Mouse (Mus musculus): ENCODE data around the gene Wdr25. TPM values are rescaled to one million over a fixed set of nuclear protein-coding genes. Genes with fewer than 3 reads are reported as not detected.
A peak's percentile ranks its signal among the peaks of the same experiment; 100 is the strongest.

Gene Wdr25
- polyA plus RNA-seq, 1 experiment from 2014 or later = 8.6 TPM

- Histone ChIP-seq H3K9me3 (ENCODE audit: control insufficient read depth, low read length) (no peaks in the 10 kb centered on the region), H3K4me1 (replicated peaks; ENCODE audit: control insufficient read depth, insufficient read depth, low read length) (peaks cover 47% of the 10 kb centered on the region), H3K36me3 (ENCODE audit: control insufficient read depth, insufficient read depth) (no peaks in the 10 kb centered on the region), H3K4me2 (ENCODE audit: low read length) (peak overlapping the region; percentile 63), H3K4me3 (replicated peaks; ENCODE audit: low read length) (peak overlapping the region; percentile 33), H3K27me3 (replicated peaks; ENCODE audit: control insufficient read depth, insufficient read depth, low read length) (peaks cover 12% of the 10 kb centered on the region), H3K27ac (ENCODE audit: low read length) (peak overlapping the region; percentile 41; the same call in 1 of the 2 replicates), H3K9ac (replicated peaks; ENCODE audit: low read depth, low read length) (0 out of 2 replicates have a peak overlapping the region, but pooled peaks have one; percentile 10)
- under 1% methylated on average over 23 of the region's 23 CpGs for WGBS
- peak; percentile 53; the same call in 1 of the 2 replicates for ATAC-seq
Observed at GRCm38 (mm10) chr12:108958991-108959638, 65.7 kb downstream of the Wdr25 start.

- peak; percentile 57 for ATAC-seq
- WGBS = 7% methylated on average over 12 of the region's 12 CpGs
- H3K4me3 ChIP-seq (replicated peaks; ENCODE audit: low read length) = peak overlapping the region; percentile 33
- H3K9me3 ChIP-seq (ENCODE audit: control insufficient read depth, low read length) = no peaks in the 10 kb centered on the region
- H3K4me1 ChIP-seq (replicated peaks; ENCODE audit: control insufficient read depth, insufficient read depth, low read length) = peaks cover 41% of the 10 kb centered on the region
- H3K4me2 ChIP-seq (ENCODE audit: low read length) = peak overlapping the region; percentile 63
- H3K9ac ChIP-seq (replicated peaks; ENCODE audit: low read depth, low read length) = peak overlapping the region; percentile 10; the same call in 1 of the 2 replicates
- no peaks in the 10 kb centered on the region for H3K36me3 ChIP-seq (ENCODE audit: control insufficient read depth, insufficient read depth)
- H3K27ac ChIP-seq (ENCODE audit: low read length) = peak overlapping the region; percentile 41; the same call in 1 of the 2 replicates
- peaks cover 12% of the 10 kb centered on the region for H3K27me3 ChIP-seq (replicated peaks; ENCODE audit: control insufficient read depth, insufficient read depth, low read length)
Observed at GRCm38 (mm10) chr12:108959639-108960219, 66.3 kb downstream of the Wdr25 start.

GRCm38 (mm10) chr12:108960225-108960624, 66.8 kb downstream of the Wdr25 start:
- Histone ChIP-seq H3K27ac (ENCODE audit: low read length) (no peak overlapping the region), H3K9ac (replicated peaks; ENCODE audit: low read depth, low read length) (no peak overlapping the region; the same call in 1 of the 2 replicates), H3K4me3 (replicated peaks; ENCODE audit: low read length) (no peak overlapping the region), H3K4me1 (replicated peaks; ENCODE audit: control insufficient read depth, insufficient read depth, low read length) (peaks cover 41% of the 10 kb centered on the region), H3K4me2 (ENCODE audit: low read length) (0 out of 2 replicates have a peak overlapping the region, but pooled peaks have one; percentile 12), H3K36me3 (ENCODE audit: control insufficient read depth, insufficient read depth) (no peaks in the 10 kb centered on the region), H3K27me3 (replicated peaks; ENCODE audit: control insufficient read depth, insufficient read depth, low read length) (peaks cover 12% of the 10 kb centered on the region), H3K9me3 (ENCODE audit: control insufficient read depth, low read length) (no peaks in the 10 kb centered on the region)
- ATAC-seq = peak; percentile 63
- WGBS = 16% methylated on average over 10 of the region's 10 CpGs

- no peak for ATAC-seq
- Histone ChIP-seq H3K27me3 (replicated peaks; ENCODE audit: control insufficient read depth, insufficient read depth, low read length) (no peaks in the 10 kb centered on the region), H3K9ac (replicated peaks; ENCODE audit: low read depth, low read length) (no peak overlapping the region), H3K36me3 (ENCODE audit: control insufficient read depth, insufficient read depth) (no peaks in the 10 kb centered on the region), H3K9me3 (ENCODE audit: control insufficient read depth, low read length) (no peaks in the 10 kb centered on the region), H3K4me3 (replicated peaks; ENCODE audit: low read length) (no peak overlapping the region), H3K27ac (ENCODE audit: low read length) (no peak overlapping the region), H3K4me2 (ENCODE audit: low read length) (no peak overlapping the region), H3K4me1 (replicated peaks; ENCODE audit: control insufficient read depth, insufficient read depth, low read length) (peaks cover 6% of the 10 kb centered on the region)
- WGBS = 85% methylated on average over 4 of the region's 4 CpGs
Observed at GRCm38 (mm10) chr12:108967631-108968030, 74.2 kb downstream of the Wdr25 start.

- H3K4me1 ChIP-seq (replicated peaks; ENCODE audit: control insufficient read depth, insufficient read depth, low read length) = peaks cover 2% of the 10 kb centered on the region; the same call in 1 of the 2 replicates
- H3K9ac ChIP-seq (replicated peaks; ENCODE audit: low read depth, low read length) = no peak overlapping the region
- no peaks in the 10 kb centered on the region for H3K36me3 ChIP-seq (ENCODE audit: control insufficient read depth, insufficient read depth)
- H3K4me3 ChIP-seq (replicated peaks; ENCODE audit: low read length) = no peak overlapping the region
- no peaks in the 10 kb centered on the region for H3K9me3 ChIP-seq (ENCODE audit: control insufficient read depth, low read length)
- H3K27ac ChIP-seq (ENCODE audit: low read length) = no peak overlapping the region
- no peak overlapping the region for H3K4me2 ChIP-seq (ENCODE audit: low read length)
- H3K27me3 ChIP-seq (replicated peaks; ENCODE audit: control insufficient read depth, insufficient read depth, low read length) = no peaks in the 10 kb centered on the region
- no peak for ATAC-seq
- WGBS = 73% methylated on average over 10 of the region's 10 CpGs
Observed at GRCm38 (mm10) chr12:108968031-108968430, 74.6 kb downstream of the Wdr25 start.

- no peak overlapping the region for H3K4me3 ChIP-seq (replicated peaks; ENCODE audit: low read length)
- H3K27me3 ChIP-seq (replicated peaks; ENCODE audit: control insufficient read depth, insufficient read depth, low read length) = no peaks in the 10 kb centered on the region
- no peak overlapping the region for H3K4me2 ChIP-seq (ENCODE audit: low read length)
- no peaks in the 10 kb centered on the region for H3K4me1 ChIP-seq (replicated peaks; ENCODE audit: control insufficient read depth, insufficient read depth, low read length)
- H3K36me3 ChIP-seq (ENCODE audit: control insufficient read depth, insufficient read depth) = no peaks in the 10 kb centered on the region
- no peak overlapping the region for H3K9ac ChIP-seq (replicated peaks; ENCODE audit: low read depth, low read length)
- H3K27ac ChIP-seq (ENCODE audit: low read length) = no peak overlapping the region
- ATAC-seq = no peak
- 87% methylated on average over 9 of the region's 9 CpGs for WGBS
- H3K9me3 ChIP-seq (ENCODE audit: control insufficient read depth, low read length) = no peaks in the 10 kb centered on the region
Observed at GRCm38 (mm10) chr12:108971446-108971845, 78.0 kb downstream of the Wdr25 start.

- ATAC-seq = no peak
- Histone ChIP-seq H3K27me3 (replicated peaks; ENCODE audit: control insufficient read depth, insufficient read depth, low read length) (no peaks in the 10 kb centered on the region), H3K4me2 (ENCODE audit: low read length) (no peak overlapping the region), H3K9ac (replicated peaks; ENCODE audit: low read depth, low read length) (no peak overlapping the region), H3K9me3 (ENCODE audit: control insufficient read depth, low read length) (no peaks in the 10 kb centered on the region), H3K36me3 (ENCODE audit: control insufficient read depth, insufficient read depth) (no peaks in the 10 kb centered on the region), H3K27ac (ENCODE audit: low read length) (no peak overlapping the region), H3K4me1 (replicated peaks; ENCODE audit: control insufficient read depth, insufficient read depth, low read length) (no peaks in the 10 kb centered on the region), H3K4me3 (replicated peaks; ENCODE audit: low read length) (no peak overlapping the region)
- WGBS = 94% methylated on average over 14 of the region's 14 CpGs
Observed at GRCm38 (mm10) chr12:108972234-108972633, 78.8 kb downstream of the Wdr25 start.

- Histone ChIP-seq H3K27me3 (replicated peaks; ENCODE audit: control insufficient read depth, insufficient read depth, low read length) (no peaks in the 10 kb centered on the region), H3K9me3 (ENCODE audit: control insufficient read depth, low read length) (no peaks in the 10 kb centered on the region), H3K36me3 (ENCODE audit: control insufficient read depth, insufficient read depth) (no peaks in the 10 kb centered on the region), H3K4me2 (ENCODE audit: low read length) (no peak overlapping the region), H3K4me3 (replicated peaks; ENCODE audit: low read length) (no peak overlapping the region), H3K9ac (replicated peaks; ENCODE audit: low read depth, low read length) (no peak overlapping the region), H3K27ac (ENCODE audit: low read length) (no peak overlapping the region), H3K4me1 (replicated peaks; ENCODE audit: control insufficient read depth, insufficient read depth, low read length) (peaks cover 19% of the 10 kb centered on the region)
- WGBS = 16% methylated on average over 10 of the region's 10 CpGs
- ATAC-seq = peak; percentile 48; the same call in 1 of the 2 replicates
Observed at GRCm38 (mm10) chr12:108979977-108980376, 86.5 kb downstream of the Wdr25 start.

GRCm38 (mm10) chr12:108981941-108982683, 88.7 kb downstream of the Wdr25 start:
- 39% methylated on average over 14 of the region's 14 CpGs for WGBS
- Histone ChIP-seq H3K9ac (replicated peaks; ENCODE audit: low read depth, low read length) (no peak overlapping the region), H3K4me3 (replicated peaks; ENCODE audit: low read length) (no peak overlapping the region), H3K27ac (ENCODE audit: low read length) (no peak overlapping the region), H3K4me1 (replicated peaks; ENCODE audit: control insufficient read depth, insufficient read depth, low read length) (peaks cover 19% of the 10 kb centered on the region), H3K27me3 (replicated peaks; ENCODE audit: control insufficient read depth, insufficient read depth, low read length) (no peaks in the 10 kb centered on the region), H3K9me3 (ENCODE audit: control insufficient read depth, low read length) (no peaks in the 10 kb centered on the region), H3K4me2 (ENCODE audit: low read length) (no peak overlapping the region), H3K36me3 (ENCODE audit: control insufficient read depth, insufficient read depth) (no peaks in the 10 kb centered on the region)
- ATAC-seq = peak; percentile 21; the same call in 1 of the 2 replicates
